Mouse (Mus musculus): ENCODE data around the gene Gm20517. TPM values are rescaled to one million over a fixed set of nuclear protein-coding genes. Genes with fewer than 3 reads are reported as not detected.

Gene Gm20517
- total RNA-seq, 1 experiment = 5.4 TPM

- H3K4me3 ChIP-seq (ENCODE audit: insufficient read depth in 1 of 2, low read depth in 1 of 2, low read length in 2 of 2, poor library complexity in 1 of 2, severe bottlenecking in 1 of 2) = no peak overlapping the region
- no peaks in the 10 kb centered on the region for H3K9me3 ChIP-seq (ENCODE audit: control insufficient read depth, insufficient read depth, low read depth, low read length)
- no peaks in the 10 kb centered on the region for H3K36me3 ChIP-seq (ENCODE audit: control insufficient read depth, insufficient read depth, low read length, poor library complexity, severe bottlenecking)
- peaks cover 13 to 35% of the 10 kb centered on the region in 2 experiments for H3K4me1 ChIP-seq (ENCODE audit: control insufficient read depth in 2 of 2, insufficient read depth in 2 of 2, low read length in 2 of 2, poor library complexity in 1 of 2)
- TF ChIP-seq ZC3H11A (IDR thresholded peaks at IDR 0.05; ENCODE audit: borderline replicate concordance, low read depth, low read length) (no peak), CHD2 (IDR thresholded peaks at IDR 0.05; ENCODE audit: low read depth, low read length) (no peak), MAFK (IDR thresholded peaks at IDR 0.05; ENCODE audit: insufficient read depth, low read depth, low read length) (no peak), ZNF384 (IDR thresholded peaks at IDR 0.05; ENCODE audit: low read depth, low read length) (no peak), HCFC1 (IDR thresholded peaks at IDR 0.05; ENCODE audit: borderline replicate concordance, insufficient read depth, low read length) (no peak)
- in situ Hi-C loops (cut with MboI; ENCODE audit: low sequenced_read_pairs in 2 of 2, unreplicated experiment in 2 of 2) = no loop called here
- H3K9ac ChIP-seq (ENCODE audit: insufficient read depth, low read depth, low read length, poor library complexity, severe bottlenecking) = no peak overlapping the region
- no peak overlapping the region for H3K27ac ChIP-seq (ENCODE audit: insufficient read depth, low read depth, low read length, poor library complexity, severe bottlenecking)
- DNase-seq (ENCODE audit: low read depth, low spot score) = no peak
Observed at GRCm38 (mm10) chr17:47715037-47715436, 103.6 kb downstream of the Gm20517 start.

GRCm38 (mm10) chr17:47721183-47721582 lies 109.8 kb downstream of the Gm20517 start:
- Histone ChIP-seq H3K36me3 (ENCODE audit: control insufficient read depth, insufficient read depth, low read length, poor library complexity, severe bottlenecking) (no peaks in the 10 kb centered on the region), H3K9ac (ENCODE audit: insufficient read depth, low read depth, low read length, poor library complexity, severe bottlenecking) (no peak overlapping the region), H3K9me3 (ENCODE audit: control insufficient read depth, insufficient read depth, low read depth, low read length) (no peaks in the 10 kb centered on the region), H3K4me1 (ENCODE audit: control insufficient read depth in 2 of 2, insufficient read depth in 2 of 2, low read length in 2 of 2, poor library complexity in 1 of 2) (peaks cover 0 to 6% of the 10 kb centered on the region in 2 experiments; a peak in 2 of 4 replicates), H3K4me3 (ENCODE audit: insufficient read depth in 1 of 2, low read depth in 1 of 2, low read length in 2 of 2, poor library complexity in 1 of 2, severe bottlenecking in 1 of 2) (no peak overlapping the region), H3K27ac (ENCODE audit: insufficient read depth, low read depth, low read length, poor library complexity, severe bottlenecking) (no peak overlapping the region)
- DNase-seq (ENCODE audit: low read depth, low spot score) = no peak
- in situ Hi-C loops (cut with MboI; ENCODE audit: low sequenced_read_pairs in 2 of 2, unreplicated experiment in 2 of 2) = no loop called here
- TF ChIP-seq ZC3H11A (IDR thresholded peaks at IDR 0.05; ENCODE audit: borderline replicate concordance, low read depth, low read length) (no peak), HCFC1 (IDR thresholded peaks at IDR 0.05; ENCODE audit: borderline replicate concordance, insufficient read depth, low read length) (no peak), ZNF384 (IDR thresholded peaks at IDR 0.05; ENCODE audit: low read depth, low read length) (no peak), MAFK (IDR thresholded peaks at IDR 0.05; ENCODE audit: insufficient read depth, low read depth, low read length) (no peak), CHD2 (IDR thresholded peaks at IDR 0.05; ENCODE audit: low read depth, low read length) (no peak)

- H3K9me3 ChIP-seq (ENCODE audit: control insufficient read depth, insufficient read depth, low read depth, low read length) = no peaks in the 10 kb centered on the region
- H3K4me1 ChIP-seq (ENCODE audit: control insufficient read depth in 2 of 2, insufficient read depth in 2 of 2, low read length in 2 of 2, poor library complexity in 1 of 2) = peaks cover 0 to 25% of the 10 kb centered on the region in 2 experiments; a peak in 3 of 4 replicates
- no peak for DNase-seq (ENCODE audit: low read depth, low spot score)
- no peaks in the 10 kb centered on the region for H3K36me3 ChIP-seq (ENCODE audit: control insufficient read depth, insufficient read depth, low read length, poor library complexity, severe bottlenecking)
- TF ChIP-seq MAFK (IDR thresholded peaks at IDR 0.05; ENCODE audit: insufficient read depth, low read depth, low read length) (no peak), CHD2 (IDR thresholded peaks at IDR 0.05; ENCODE audit: low read depth, low read length) (no peak), ZC3H11A (IDR thresholded peaks at IDR 0.05; ENCODE audit: borderline replicate concordance, low read depth, low read length) (no peak), HCFC1 (IDR thresholded peaks at IDR 0.05; ENCODE audit: borderline replicate concordance, insufficient read depth, low read length) (no peak), ZNF384 (IDR thresholded peaks at IDR 0.05; ENCODE audit: low read depth, low read length) (no peak)
- in situ Hi-C loops (cut with MboI; ENCODE audit: low sequenced_read_pairs in 2 of 2, unreplicated experiment in 2 of 2) = no loop called here
- no peak within 1 kb of the TSS for H3K9ac ChIP-seq (ENCODE audit: insufficient read depth, low read depth, low read length, poor library complexity, severe bottlenecking)
- no peak within 1 kb of the TSS for H3K27ac ChIP-seq (ENCODE audit: insufficient read depth, low read depth, low read length, poor library complexity, severe bottlenecking)
- no peak within 1 kb of the TSS for H3K4me3 ChIP-seq (ENCODE audit: insufficient read depth in 1 of 2, low read depth in 1 of 2, low read length in 2 of 2, poor library complexity in 1 of 2, severe bottlenecking in 1 of 2)
Observed at GRCm38 (mm10) chr17:47726566-47726965, 115.2 kb downstream of the Gm20517 start, which contains the start of gene Pgc. TSS of gene Pgc (plus strand) at chr17:47726842.

- Histone ChIP-seq H3K9me3 (ENCODE audit: control insufficient read depth, insufficient read depth, low read depth, low read length) (no peaks in the 10 kb centered on the region), H3K4me1 (ENCODE audit: control insufficient read depth in 2 of 2, insufficient read depth in 2 of 2, low read length in 2 of 2, poor library complexity in 1 of 2) (peaks cover 0 to 58% of the 10 kb centered on the region in 2 experiments; a peak in 3 of 4 replicates), H3K4me3 (ENCODE audit: insufficient read depth in 1 of 2, low read depth in 1 of 2, low read length in 2 of 2, poor library complexity in 1 of 2, severe bottlenecking in 1 of 2) (peak overlapping the region; percentile 3 to 13; a peak in 2 of 4 replicates), H3K27ac (ENCODE audit: insufficient read depth, low read depth, low read length, poor library complexity, severe bottlenecking) (no peak overlapping the region), H3K36me3 (ENCODE audit: control insufficient read depth, insufficient read depth, low read length, poor library complexity, severe bottlenecking) (no peaks in the 10 kb centered on the region), H3K9ac (ENCODE audit: insufficient read depth, low read depth, low read length, poor library complexity, severe bottlenecking) (no peak overlapping the region)
- TF ChIP-seq HCFC1 (IDR thresholded peaks at IDR 0.05; ENCODE audit: borderline replicate concordance, insufficient read depth, low read length) = no peak
- TF ChIP-seq CHD2 (IDR thresholded peaks at IDR 0.05; ENCODE audit: low read depth, low read length) = no peak
- TF ChIP-seq ZNF384 (IDR thresholded peaks at IDR 0.05; ENCODE audit: low read depth, low read length) = no peak
- no peak for TF ChIP-seq MAFK (IDR thresholded peaks at IDR 0.05; ENCODE audit: insufficient read depth, low read depth, low read length)
- no peak for TF ChIP-seq ZC3H11A (IDR thresholded peaks at IDR 0.05; ENCODE audit: borderline replicate concordance, low read depth, low read length)
- in situ Hi-C loops (cut with MboI; ENCODE audit: low sequenced_read_pairs in 2 of 2, unreplicated experiment in 2 of 2) = no loop called here
- no peak for DNase-seq (ENCODE audit: low read depth, low spot score)
Observed at GRCm38 (mm10) chr17:47730633-47731575, 119.5 kb downstream of the Gm20517 start.

Other genes starting within 250 kb of the Gm20517 start
- 55.8 and 65.1 TPM in 2 replicates for gene Mrps10, start 242.7 kb upstream of the Gm20517 start, total RNA-seq (2012; rRNA removed)
- not detected in 2 replicates for gene Guca1b, start 226.2 kb upstream of the Gm20517 start, total RNA-seq (2012; rRNA removed)
- 10.7 and 12.2 TPM in 2 replicates for gene Guca1a, start 211.0 kb upstream of the Gm20517 start, total RNA-seq (2012; rRNA removed)
- gene AI661453, start 175.0 kb upstream of the Gm20517 start, total RNA-seq (2012; rRNA removed) = 1.5 and 2.2 TPM in 2 replicates
- 0.85 TPM in 2 replicates for gene 1700001C19Rik, start 174.2 kb upstream of the Gm20517 start, total RNA-seq (2012; rRNA removed)
- gene Taf8, start 109.3 kb upstream of the Gm20517 start, total RNA-seq (2012; rRNA removed) = 40.0 and 58.6 TPM in 2 replicates
- 125 and 131 TPM in 2 replicates for gene Ccnd3, start 106.5 kb upstream of the Gm20517 start, total RNA-seq (2012; rRNA removed)
- 51.5 and 51.8 TPM in 2 replicates for gene Bysl, start 97 bp upstream of the Gm20517 start, total RNA-seq (2012; rRNA removed)
- gene Med20, start within 50 bp of the Gm20517 start, total RNA-seq (2012; rRNA removed) = 43.4 and 46.1 TPM in 2 replicates
- gene Usp49, start 19.1 kb downstream of the Gm20517 start, total RNA-seq (2012; rRNA removed) = 10.0 and 15.5 TPM in 2 replicates
- gene Tomm6, start 76.8 kb downstream of the Gm20517 start, total RNA-seq (2012; rRNA removed) = 54.7 and 55.8 TPM in 2 replicates
- 8.4 and 15.9 TPM in 2 replicates for gene Frs3, start 77.4 kb downstream of the Gm20517 start, total RNA-seq (2012; rRNA removed)
- 0.36 and 0.37 TPM in 2 replicates for gene Gm21981, start 82.9 kb downstream of the Gm20517 start, total RNA-seq (2012; rRNA removed)
- gene Prickle4, start 83.1 kb downstream of the Gm20517 start, total RNA-seq (2012; rRNA removed) = 0.71 and 1.7 TPM in 2 replicates
- 1.7 and 3.7 TPM in 2 replicates for gene Pgc, start 115.3 kb downstream of the Gm20517 start, total RNA-seq (2012; rRNA removed)
- 21.0 and 33.0 TPM in 2 replicates for gene Tfeb, start 125.4 kb downstream of the Gm20517 start, total RNA-seq (2012; rRNA removed)
- 15.6 and 25.0 TPM in 2 replicates for gene Mdfi, start 223.1 kb downstream of the Gm20517 start, total RNA-seq (2012; rRNA removed)